Mouse (Mus musculus) retina, postnatal 7 days (tissue): ENCODE data around the gene Coa4.
A peak's percentile ranks its signal among the peaks of the same experiment; 100 is the strongest.

Experiments
- DNase-seq: peaks from one replicate; pipeline ENCODE4 v3.0.0-alpha.2; 2012; ENCODE audit warnings: low read depth, low spot score

Coa4 gene

GRCm38 (mm10) chr7:100536804-100537518 is at the start of gene Coa4:
Gene Coa4, plus strand, starts transcription at chr7:100537071.
- peak; percentile 92 for DNase-seq

- no peak for DNase-seq
Observed at GRCm38 (mm10) chr7:100487301-100487700, 49.6 kb upstream of the Coa4 start.

GRCm38 (mm10) chr7:100488474-100489048 is 48.3 kb upstream of the Coa4 start:
- no peak for DNase-seq

- no peak for DNase-seq
Observed at GRCm38 (mm10) chr7:100492391-100493116, 44.3 kb upstream of the Coa4 start.

- no peak for DNase-seq
Observed at GRCm38 (mm10) chr7:100493117-100493483, 43.8 kb upstream of the Coa4 start, which contains the start of gene Ucp2. Gene Ucp2, plus strand, starts transcription at chr7:100493337.

GRCm38 (mm10) chr7:100493484-100494414 is 43.1 kb upstream of the Coa4 start:
- no peak for DNase-seq

- no peak for DNase-seq
Observed at GRCm38 (mm10) chr7:100494415-100494831, 42.4 kb upstream of the Coa4 start.

- no peak for DNase-seq
Observed at GRCm38 (mm10) chr7:100495042-100495441, 41.8 kb upstream of the Coa4 start.

- DNase-seq: no peak
Observed at GRCm38 (mm10) chr7:100495581-100496251, 41.2 kb upstream of the Coa4 start.

GRCm38 (mm10) chr7:100496371-100496770 is 40.5 kb upstream of the Coa4 start:
- DNase-seq: no peak

- DNase-seq: no peak
Observed at GRCm38 (mm10) chr7:100496791-100497190, 40.1 kb upstream of the Coa4 start.

- no peak for DNase-seq
Observed at GRCm38 (mm10) chr7:100497402-100497801, 39.5 kb upstream of the Coa4 start.

GRCm38 (mm10) chr7:100497982-100498381 is 38.9 kb upstream of the Coa4 start:
- no peak for DNase-seq

- DNase-seq: no peak
Observed at GRCm38 (mm10) chr7:100499465-100499864, 37.4 kb upstream of the Coa4 start.

GRCm38 (mm10) chr7:100500276-100500977 is 36.4 kb upstream of the Coa4 start:
- DNase-seq: no peak

GRCm38 (mm10) chr7:100501027-100501843 is 35.6 kb upstream of the Coa4 start:
- no peak for DNase-seq

GRCm38 (mm10) chr7:100501844-100502373 is 35.0 kb upstream of the Coa4 start:
- no peak for DNase-seq

- DNase-seq: no peak
Observed at GRCm38 (mm10) chr7:100502374-100502922, 34.4 kb upstream of the Coa4 start.

GRCm38 (mm10) chr7:100503076-100503475 is 33.8 kb upstream of the Coa4 start:
- no peak for DNase-seq
